Mouse (Mus musculus): ENCODE data around the gene Tcf7. TPM values are rescaled to one million over a fixed set of nuclear protein-coding genes. Genes with fewer than 3 reads are reported as not detected.

Tcf7 gene
- polyA plus RNA-seq, 1 experiment from 2014 or later = 2.3 TPM

Other genes with a start within 250 kb of the Tcf7 start
- gene Ppp2ca, start 184.3 kb downstream of the Tcf7 start, polyA plus RNA-seq (2015; fragmentation: Nextera tagmentation; extraction: Ambion mirVana) = 108 and 112 TPM in 2 replicates
- gene Olfr1373, start 137.5 kb downstream of the Tcf7 start, polyA plus RNA-seq (2015; fragmentation: Nextera tagmentation; extraction: Ambion mirVana) = not detected in 2 replicates
- gene Olfr1371, start 69.0 kb downstream of the Tcf7 start, polyA plus RNA-seq (2015; fragmentation: Nextera tagmentation; extraction: Ambion mirVana) = not detected in 2 replicates
- 1,072 and 1,145 TPM in 2 replicates for gene Skp1a, start 51.0 kb downstream of the Tcf7 start, polyA plus RNA-seq (2015; fragmentation: Nextera tagmentation; extraction: Ambion mirVana)
- gene Vdac1, start 77.8 kb upstream of the Tcf7 start, polyA plus RNA-seq (2015; fragmentation: Nextera tagmentation; extraction: Ambion mirVana) = 233 and 254 TPM in 2 replicates
- 112 and 121 TPM in 2 replicates for gene 9530068E07Rik, start 113.4 kb upstream of the Tcf7 start, polyA plus RNA-seq (2015; fragmentation: Nextera tagmentation; extraction: Ambion mirVana)